Mouse (Mus musculus) left cerebral cortex, postnatal 10 days (tissue): ENCODE measurements at regions not wholly inside any gene's neighbourhood (a gene's known extent, or its start where the extent isn't known, plus 50 kb on each side); places are given as distances from the start of the nearest gene placed in this dataset.

Source experiments
- DNase-seq, 2 experiments: peaks; one replicate each; pipeline ENCODE4 v3.0.0; 2021 to 2022; ENCODE audit warnings: low spot score in 2 of 2, mixed read lengths in 1 of 2; ENCODE audit errors: extremely low spot score in 1 of 2
- intact Hi-C: fragments of 180-260 bp; cut with DNase I; formaldehyde crosslinking; loops from one replicate; pipeline ENCODE4 v1.15.1; 2025

GRCm38 (mm10) chr13:52777396-52778034 is 152.0 kb downstream of the Auh start:
- intact Hi-C loops: no loop called here
- DNase-seq: peak in 1 of 2 experiments; percentile 39

- intact Hi-C loops: no loop called here
- DNase-seq: no peak
Observed at GRCm38 (mm10) chr13:52778848-52779247, 150.6 kb downstream of the Auh start.
